9 mouse cellular contexts compared by ENCODE assay signal in genomic region chrX:158924490-158925398, GRCm38 (mm10).
DNase-seq lines count a peak whose midpoint lies in the region; TF ChIP-seq lines count a peak whose summit lies in the region.
"Had no signal": no experiment of that assay in that cellular context is flagged by ENCODE, and none has a peak within 500 bp of the region (broad histone marks: within the 10 kb centered on the region; RNA-seq: fewer than 3 reads in every experiment).

No protein-coding gene starts in this region.

- no peaks in the 10 kb centered on the region for H3K36me3 ChIP-seq in kidney, adult 2 months (ENCODE audit: control insufficient read depth, insufficient read depth, low read length)
- no peaks in the 10 kb centered on the region for H3K36me3 ChIP-seq in ES-E14 (ENCODE audit: control insufficient read depth, insufficient read depth, low read length, poor library complexity, severe bottlenecking)
- H3K36me3 ChIP-seq in embryonic facial prominence, embryonic 10.5 days (replicated peaks), result no peaks in the 10 kb centered on the region
- H3K36me3 ChIP-seq in midbrain, embryonic 10.5 days, result no peaks in the 10 kb centered on the region
- H3K36me3 ChIP-seq: liver, embryonic 13.5 days had no signal

- whole genome bisulfite sequencing in kidney, adult 2 months, result 38% methylated on average over 6 of the region's 6 CpGs
- 38% methylated on average over 6 of the region's 6 CpGs for WGBS in embryonic facial prominence, embryonic 10.5 days
- 36% methylated on average over 6 of the region's 6 CpGs for WGBS in midbrain, embryonic 10.5 days

- DNase-seq in kidney, adult 2 months, result peak; percentile 11
- DNase-seq in kidney, postnatal 10 days, result no peak
- DNase-seq in ES-E14 (ENCODE audit: low read depth, low spot score), result no peak
- DNase-seq in embryonic facial prominence, embryonic 10.5 days (ENCODE audit: low spot score), result no peak
- DNase-seq in midbrain, embryonic 10.5 days (ENCODE audit: low spot score), result no peak
- DNase-seq in spleen, postnatal 10 days (ENCODE audit: low spot score in 2 of 2), result no peak
- no peak for DNase-seq in thymus, postnatal 14 days
- DNase-seq in gastrocnemius, postnatal 25 days, result no peak
- DNase-seq: liver, embryonic 13.5 days had no signal

- TF ChIP-seq POLR2A in kidney, adult 2 months (IDR thresholded peaks at IDR 0.05; ENCODE audit: low read depth, low read length), result no peak

- in situ Hi-C loops in ES-E14 (cut with MboI; ENCODE audit: low sequenced_read_pairs in 2 of 2, unreplicated experiment in 2 of 2), result loop anchor here in 1 of 2 experiments (25.0 kb wide), 1 partner anchor 1187 kb away; no protein-coding TSS in a partner anchor

- no peak overlapping the region for H3K27ac ChIP-seq in kidney, adult 2 months (ENCODE audit: insufficient read depth, low read depth, low read length)
- H3K27ac ChIP-seq in ES-E14 (ENCODE audit: insufficient read depth, low read depth, low read length, poor library complexity, severe bottlenecking), result no peak overlapping the region
- no peak overlapping the region for H3K27ac ChIP-seq in embryonic facial prominence, embryonic 10.5 days (replicated peaks)
- H3K27ac ChIP-seq in midbrain, embryonic 10.5 days (replicated peaks), result no peak overlapping the region
- H3K27ac ChIP-seq: liver, embryonic 13.5 days had no signal

- H3K9ac ChIP-seq in ES-E14 (ENCODE audit: insufficient read depth, low read depth, low read length, poor library complexity, severe bottlenecking), result no peak overlapping the region
- H3K9ac ChIP-seq: liver, embryonic 13.5 days had no signal

- 0 out of 2 replicates have a peak, but pooled peaks have one; percentile 12 for TF ChIP-seq CTCF in kidney, adult 2 months (conservative IDR thresholded peaks at IDR 0.05; ENCODE audit: insufficient read depth, insufficient read length, low read depth, low read length)

- 0 out of 2 replicates have a peak, but pooled peaks cover 1% of the 10 kb centered on the region for H3K27me3 ChIP-seq in kidney, adult 2 months (replicated peaks; ENCODE audit: control insufficient read depth, insufficient read depth, low read length)
- peaks cover 33% of the 10 kb centered on the region for H3K27me3 ChIP-seq in embryonic facial prominence, embryonic 10.5 days (replicated peaks; ENCODE audit: low read depth, poor library complexity, severe bottlenecking)
- peaks cover 44% of the 10 kb centered on the region for H3K27me3 ChIP-seq in midbrain, embryonic 10.5 days (ENCODE audit: low read depth, poor library complexity, severe bottlenecking)

- no peaks in the 10 kb centered on the region for H3K9me3 ChIP-seq in ES-E14 (ENCODE audit: control insufficient read depth, insufficient read depth, low read depth, low read length)
- no peaks in the 10 kb centered on the region for H3K9me3 ChIP-seq in embryonic facial prominence, embryonic 10.5 days
- H3K9me3 ChIP-seq in midbrain, embryonic 10.5 days (replicated peaks), result no peaks in the 10 kb centered on the region
- H3K9me3 ChIP-seq: liver, embryonic 13.5 days had no signal

- no peaks in the 10 kb centered on the region; the same call in 1 of the 2 replicates for H3K4me1 ChIP-seq in kidney, adult 2 months (ENCODE audit: control insufficient read depth, insufficient read depth, low read length)
- no peaks in the 10 kb centered on the region for H3K4me1 ChIP-seq in ES-E14 (ENCODE audit: control insufficient read depth in 2 of 2, insufficient read depth in 2 of 2, low read length in 2 of 2, poor library complexity in 1 of 2)
- H3K4me1 ChIP-seq in embryonic facial prominence, embryonic 10.5 days, result peaks cover 10% of the 10 kb centered on the region
- peaks cover 19% of the 10 kb centered on the region for H3K4me1 ChIP-seq in midbrain, embryonic 10.5 days
- H3K4me1 ChIP-seq: liver, embryonic 13.5 days had no signal

- no peak overlapping the region for H3K4me3 ChIP-seq in kidney, adult 2 months (ENCODE audit: insufficient read depth, low read depth, low read length)
- H3K4me3 ChIP-seq in ES-E14 (ENCODE audit: insufficient read depth in 1 of 2, low read depth in 1 of 2, low read length in 2 of 2, poor library complexity in 1 of 2, severe bottlenecking in 1 of 2), result no peak overlapping the region
- H3K4me3 ChIP-seq in embryonic facial prominence, embryonic 10.5 days, result 0 out of 2 replicates have a peak overlapping the region, but pooled peaks have one; percentile 38
- H3K4me3 ChIP-seq in midbrain, embryonic 10.5 days, result peak overlapping the region; percentile 37
- H3K4me3 ChIP-seq: liver, embryonic 13.5 days had no signal

TF ChIP-seq in ES-E14, 5 proteins besides CTCF, POLR2A, EP300 and RAD21:
- no peak for TF ChIP-seq CHD2 (IDR thresholded peaks at IDR 0.05; ENCODE audit: low read depth, low read length)
- 0 out of 2 replicates have a peak, but pooled peaks have one; percentile 22 for TF ChIP-seq ZC3H11A (IDR thresholded peaks at IDR 0.05; ENCODE audit: borderline replicate concordance, low read depth, low read length)

Comparison
In these comparisons a context has a peak if more than half of its experiments do, and no peak if none do; other contexts are left out.
1. H3K4me3 ChIP-seq: peak in embryonic facial prominence, embryonic 10.5 days (single experiment) and midbrain, embryonic 10.5 days (single experiment); none in kidney, adult 2 months (single experiment) and ES-E14 (0 of 2).